Mouse (Mus musculus) ovary, adult 18-20 months (tissue): Measurements from ENCODE around the gene Myf6.

ENCODE experiments used
- DNase-seq: peaks from one replicate; pipeline ENCODE4 v3.0.0; 2022; ENCODE audit warnings: low spot score, mixed read lengths

Myf6 gene

DNA sequence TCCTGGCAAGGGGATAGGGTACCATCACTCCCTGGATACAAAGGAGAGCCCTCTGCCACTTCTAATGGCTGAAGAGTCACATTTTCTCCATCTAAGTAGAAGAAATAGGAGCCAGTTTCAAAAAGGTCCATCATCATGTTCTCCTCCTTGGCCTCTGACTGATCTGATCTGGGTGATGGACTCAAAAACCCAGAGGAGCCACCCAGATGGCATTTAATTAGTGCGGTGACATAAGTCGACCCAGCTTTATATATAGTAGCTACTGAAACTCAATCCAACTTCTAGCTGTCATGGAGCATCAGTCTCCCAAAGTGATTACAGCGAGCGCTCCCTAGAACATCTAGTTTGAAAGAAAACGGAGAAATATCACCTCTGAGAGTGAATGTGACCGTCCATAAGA lies at the start of gene Myf6:
TSS of gene Myf6 (minus strand) at position 170 of the 400 bp plus-strand sequence.
- no peak for DNase-seq

DNA sequence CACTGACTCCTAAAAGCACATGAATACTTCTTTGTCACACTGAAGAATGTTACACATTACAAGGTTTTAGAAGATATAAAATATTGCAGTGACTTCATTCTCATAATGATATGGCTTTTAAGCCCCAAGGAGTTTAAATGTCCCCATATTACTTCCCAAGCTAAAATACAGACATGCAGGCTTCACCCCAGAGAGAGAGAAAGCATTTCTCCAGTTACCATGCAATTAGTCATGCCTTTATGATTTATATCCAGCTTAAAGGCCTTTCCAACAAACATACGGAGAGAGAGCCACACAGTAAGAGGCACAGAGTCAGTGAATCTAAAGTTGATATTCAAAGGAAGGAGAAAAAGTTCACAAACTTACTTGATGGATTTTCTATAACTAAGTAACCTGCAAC lies 48.5 kb upstream of the Myf6 start:
- DNase-seq, result no peak

DNA sequence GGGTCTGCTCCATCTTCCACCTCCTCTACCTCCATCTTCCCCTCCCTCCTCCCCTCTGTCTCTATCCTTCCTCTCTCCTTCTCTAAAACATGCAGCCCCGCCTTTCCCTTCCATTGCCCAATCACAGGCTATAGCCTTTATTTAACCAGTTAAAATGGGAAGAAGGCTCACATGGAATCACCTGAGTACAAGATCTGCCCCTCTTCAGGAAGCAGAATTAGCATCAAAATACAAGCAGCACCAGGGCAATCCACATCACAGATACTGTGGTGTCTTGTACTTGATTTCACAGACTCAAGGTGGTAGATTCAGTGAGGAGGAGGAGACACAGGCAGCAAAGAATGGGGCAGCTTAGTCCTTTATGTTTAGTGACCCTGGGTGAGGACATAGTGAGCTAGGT lies 34.2 kb upstream of the Myf6 start:
- DNase-seq, result no peak

DNA sequence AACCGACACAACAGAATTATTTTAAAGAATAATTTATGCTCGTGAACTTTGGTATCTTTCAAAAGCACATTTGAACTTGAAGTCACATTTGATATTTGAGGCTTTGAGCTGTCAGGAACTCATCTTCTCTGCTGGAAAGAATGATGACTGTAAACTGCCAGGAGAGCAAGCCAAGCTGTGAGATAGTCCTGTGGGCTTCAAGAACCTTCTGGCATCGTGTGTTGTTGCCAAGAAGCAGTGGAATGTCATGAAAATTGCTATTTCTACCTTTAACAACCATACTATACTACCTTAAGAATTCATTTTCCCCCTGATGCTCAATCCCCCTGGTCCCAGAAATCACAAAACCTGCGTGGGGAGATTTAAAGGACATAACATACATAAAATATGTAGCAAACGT lies 24.7 kb upstream of the Myf6 start:
- DNase-seq, result no peak

DNA sequence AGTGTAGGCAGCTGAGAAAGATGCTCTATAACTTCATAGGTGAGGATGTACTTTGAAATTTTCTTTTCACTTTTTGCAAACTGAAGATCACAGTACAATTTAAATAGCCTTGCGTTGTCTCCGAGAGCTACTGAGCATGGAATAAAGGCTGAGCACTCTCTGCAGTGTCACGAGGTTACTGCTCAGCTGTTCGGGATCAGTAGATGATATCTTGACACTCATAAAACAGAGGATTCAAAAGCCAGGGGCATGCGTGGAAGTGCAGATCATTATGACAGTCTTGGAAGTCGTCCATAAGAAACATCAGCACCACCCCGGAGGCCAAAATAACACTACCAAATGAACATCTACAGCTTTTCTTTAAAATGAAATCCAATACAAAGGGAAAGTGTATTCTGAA lies 22.1 kb upstream of the Myf6 start:
- no peak for DNase-seq

- DNase-seq, result no peak
Observed at GRCm38 (mm10) chr10:107514735-107515134, 20.2 kb upstream of the Myf6 start.

GRCm38 (mm10) chr10:107506397-107506796 lies 11.9 kb upstream of the Myf6 start:
- no peak for DNase-seq

DNA sequence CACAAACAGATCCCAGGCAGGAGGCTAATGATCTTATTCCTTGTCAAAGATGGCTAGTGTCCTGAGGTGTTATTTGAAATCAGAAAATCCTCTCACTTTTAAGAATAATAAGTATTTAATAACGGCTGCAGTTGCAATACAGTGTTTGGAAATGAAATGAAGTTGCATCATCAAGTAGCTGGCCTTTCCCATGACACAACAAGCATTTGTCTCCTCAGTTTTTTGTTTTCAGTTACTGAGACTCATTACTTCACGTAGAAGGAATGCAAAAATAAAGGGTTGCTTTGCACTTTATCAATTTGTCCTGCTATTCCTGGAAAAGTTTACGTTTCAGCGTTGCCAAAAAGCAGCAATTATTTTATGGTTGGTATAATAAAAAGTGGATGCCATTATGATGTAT lies 8.9 kb upstream of the Myf6 start:
- no peak for DNase-seq

- DNase-seq, result no peak
Observed at GRCm38 (mm10) chr10:107502193-107502592, 7.7 kb upstream of the Myf6 start.

DNA sequence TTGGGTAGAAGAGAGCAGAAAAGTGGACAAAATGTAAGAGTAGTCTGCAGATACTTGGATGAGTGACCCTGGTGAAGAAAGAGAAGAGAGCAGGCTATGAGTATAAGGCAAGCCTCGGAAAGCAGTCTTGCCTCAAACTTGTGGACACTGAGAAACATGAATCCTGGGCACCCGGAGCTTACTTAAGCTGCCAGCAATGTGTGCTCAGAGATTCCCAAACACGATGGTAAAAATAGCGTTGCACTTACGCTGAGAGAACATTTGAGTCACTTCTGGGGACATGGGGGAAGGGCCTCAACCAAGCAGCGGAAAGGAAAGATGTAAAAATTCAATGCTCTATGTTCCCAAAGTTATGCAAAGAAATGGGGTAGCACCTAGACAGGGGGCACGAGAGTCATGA lies 5.1 kb upstream of the Myf6 start:
- no peak for DNase-seq

DNA sequence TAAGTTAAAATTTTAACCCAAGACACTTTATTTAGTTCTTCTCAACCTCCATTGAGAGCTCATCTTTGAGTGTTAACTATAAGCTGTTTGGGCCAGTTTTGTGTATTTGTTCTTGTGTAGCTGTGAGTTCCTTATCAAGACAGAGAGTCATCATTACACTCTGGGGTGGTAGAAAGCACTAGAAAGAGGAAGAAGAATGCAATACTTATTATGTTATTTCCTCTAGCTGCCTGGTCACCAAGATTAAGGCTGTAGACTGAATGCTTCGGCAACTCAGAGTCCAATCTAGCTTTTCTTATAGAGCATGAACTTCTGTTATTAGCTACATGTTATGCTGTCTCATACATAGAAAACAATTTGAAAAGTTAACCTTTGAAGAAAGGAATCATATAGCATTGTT lies 1.9 kb upstream of the Myf6 start:
- DNase-seq, result no peak

GRCm38 (mm10) chr10:107493580-107494474 lies 710 bp downstream of the Myf6 start:
- no peak for DNase-seq

DNA sequence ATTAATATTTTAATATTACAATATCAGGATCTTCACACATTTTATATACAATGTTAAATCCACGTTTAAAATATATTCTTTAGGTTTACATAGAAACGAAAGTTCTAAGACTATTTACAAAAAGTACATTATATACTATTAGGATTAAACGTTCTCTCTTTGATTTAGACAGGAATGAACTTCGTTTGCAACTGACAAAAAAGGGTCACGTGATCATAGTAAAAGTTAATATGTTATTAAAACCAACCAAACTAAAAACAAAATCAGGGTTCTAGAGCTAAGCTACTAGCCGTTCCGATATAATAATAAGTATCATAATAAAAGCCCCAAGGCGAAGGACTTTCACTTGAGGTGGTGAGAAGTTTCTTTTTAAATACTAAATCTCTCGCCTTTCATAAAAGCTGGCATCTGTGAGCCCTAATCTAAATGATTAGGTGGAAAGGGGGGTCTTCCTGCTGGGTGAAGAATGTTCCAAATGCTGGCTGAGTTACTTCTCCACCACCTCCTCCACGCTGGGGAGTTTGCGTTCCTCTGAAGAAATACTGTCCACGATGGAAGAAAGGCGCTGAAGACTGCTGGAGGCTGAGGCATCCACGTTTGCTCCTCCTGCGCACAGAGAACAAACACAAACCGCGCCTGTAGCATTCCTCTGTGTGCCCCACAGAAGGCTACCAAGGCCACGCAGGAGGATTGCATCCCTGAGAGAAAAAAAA lies 1.5 kb downstream of the Myf6 start:
- DNase-seq, result no peak

GRCm38 (mm10) chr10:107488654-107489315 lies 5.8 kb downstream of the Myf6 start:
- DNase-seq, result no peak

DNA sequence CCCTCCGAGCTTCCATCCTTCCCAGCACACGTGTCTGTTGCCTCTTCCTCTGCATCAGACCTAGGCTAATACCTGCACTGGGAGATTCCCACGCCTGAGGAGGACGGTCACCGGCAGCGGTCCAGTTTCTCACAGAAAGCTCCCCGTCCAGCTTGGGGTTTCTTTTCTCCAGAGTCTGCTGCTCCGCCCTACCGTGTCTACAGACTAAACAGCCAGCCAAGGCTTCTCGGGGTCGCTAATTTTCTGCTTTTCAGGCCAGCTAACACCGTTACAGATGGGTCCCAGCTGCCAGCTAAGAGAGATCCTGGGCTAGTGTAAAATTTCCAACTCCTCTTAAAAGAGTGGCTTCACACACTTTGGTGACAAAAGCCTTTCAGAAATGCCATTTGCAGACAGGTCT lies 7.8 kb downstream of the Myf6 start:
- no peak for DNase-seq

GRCm38 (mm10) chr10:107485870-107486269 lies 8.7 kb downstream of the Myf6 start, which contains the start of gene Myf5:
TSS of gene Myf5 (minus strand) at chr10:107486134.
- no peak for DNase-seq

- DNase-seq, result no peak
Observed at GRCm38 (mm10) chr10:107484050-107484449, 10.5 kb downstream of the Myf6 start.

GRCm38 (mm10) chr10:107473497-107473896 lies 21.0 kb downstream of the Myf6 start:
- DNase-seq, result no peak

DNA sequence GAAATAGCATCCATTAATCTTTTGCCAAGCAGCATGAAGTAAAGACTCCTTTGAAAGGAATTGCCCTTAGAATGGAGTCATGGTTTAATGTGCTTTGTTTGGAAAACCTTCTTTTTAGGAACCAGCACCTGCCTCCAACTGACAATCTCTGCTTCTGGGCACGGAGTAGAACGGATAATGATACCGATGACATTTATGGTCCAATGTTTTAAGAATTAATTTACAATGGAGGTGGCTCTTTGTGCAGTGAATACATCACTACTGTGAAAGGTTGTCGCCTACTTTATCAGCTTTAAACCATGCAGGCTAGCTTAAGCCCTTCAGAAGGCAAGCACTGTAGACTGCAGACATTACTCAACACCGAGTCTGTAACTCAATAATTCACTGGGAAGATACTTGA lies 22.8 kb downstream of the Myf6 start:
- DNase-seq, result no peak

DNA sequence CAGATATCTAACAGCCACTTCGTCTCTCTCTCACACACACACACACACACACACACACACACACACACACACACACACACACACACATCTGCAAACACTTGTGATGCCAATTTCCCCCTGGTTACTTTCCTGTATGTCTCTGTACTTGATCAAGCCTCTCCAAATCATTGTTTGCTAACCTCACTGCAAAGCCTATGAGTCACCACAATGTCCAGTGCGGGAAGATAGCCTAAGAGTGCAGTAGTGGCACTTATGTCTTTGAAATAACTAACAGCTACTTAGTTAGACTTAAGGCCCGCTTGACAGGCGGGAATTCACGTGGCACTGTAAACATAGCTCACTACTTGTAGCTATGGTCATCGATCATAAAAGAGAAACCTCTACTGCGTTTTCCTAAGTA lies 26.7 kb downstream of the Myf6 start:
- DNase-seq, result no peak

DNA sequence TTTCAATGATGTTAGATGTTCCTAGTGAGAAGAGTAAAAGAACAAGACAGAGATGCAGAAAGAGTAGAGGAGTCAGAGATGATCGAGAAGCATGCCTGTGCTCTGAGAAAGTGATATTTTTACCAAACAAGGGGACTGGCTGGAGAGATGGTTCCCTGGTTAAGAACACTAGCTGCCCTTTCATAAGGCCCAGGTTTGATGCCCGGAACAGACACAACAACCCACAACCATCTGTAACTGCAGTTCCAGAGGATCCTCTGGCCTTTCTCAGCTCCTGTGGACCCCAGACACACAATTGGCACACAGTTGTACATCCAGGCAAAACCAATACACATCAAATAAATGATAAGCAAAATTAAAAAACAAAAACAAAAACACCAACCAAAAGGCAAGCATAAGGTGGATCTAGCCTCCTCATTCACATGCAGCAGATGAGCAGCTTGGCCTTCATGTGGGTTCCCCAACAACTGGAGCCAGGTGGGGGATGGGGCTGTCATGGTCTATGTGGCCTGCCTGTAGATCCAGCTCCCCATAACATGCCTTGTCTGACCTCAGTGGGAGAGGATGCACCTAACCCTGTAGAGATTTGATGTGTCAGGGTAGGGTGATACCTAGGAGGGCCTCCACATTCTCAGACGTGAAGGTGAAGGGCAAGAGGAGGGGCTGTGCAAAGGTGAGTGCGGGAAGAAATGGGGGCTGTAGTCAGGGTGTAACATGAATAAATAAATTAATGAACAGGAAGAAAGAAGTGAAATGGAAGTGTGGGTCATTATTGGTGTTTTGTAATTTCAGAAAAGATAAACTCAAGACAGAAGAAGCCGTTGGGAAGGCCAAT lies 44.8 kb downstream of the Myf6 start:
- no peak for DNase-seq
